Mouse (Mus musculus) thymus, adult 18-20 months (tissue): ENCODE measurements around the gene Hoxa3.

ENCODE experiments used
- DNase-seq, 2 experiments: peaks; one replicate each; pipeline ENCODE4 v3.0.0; 2022; ENCODE audit warnings: mixed read lengths in 2 of 2

The Hoxa3 gene

DNA sequence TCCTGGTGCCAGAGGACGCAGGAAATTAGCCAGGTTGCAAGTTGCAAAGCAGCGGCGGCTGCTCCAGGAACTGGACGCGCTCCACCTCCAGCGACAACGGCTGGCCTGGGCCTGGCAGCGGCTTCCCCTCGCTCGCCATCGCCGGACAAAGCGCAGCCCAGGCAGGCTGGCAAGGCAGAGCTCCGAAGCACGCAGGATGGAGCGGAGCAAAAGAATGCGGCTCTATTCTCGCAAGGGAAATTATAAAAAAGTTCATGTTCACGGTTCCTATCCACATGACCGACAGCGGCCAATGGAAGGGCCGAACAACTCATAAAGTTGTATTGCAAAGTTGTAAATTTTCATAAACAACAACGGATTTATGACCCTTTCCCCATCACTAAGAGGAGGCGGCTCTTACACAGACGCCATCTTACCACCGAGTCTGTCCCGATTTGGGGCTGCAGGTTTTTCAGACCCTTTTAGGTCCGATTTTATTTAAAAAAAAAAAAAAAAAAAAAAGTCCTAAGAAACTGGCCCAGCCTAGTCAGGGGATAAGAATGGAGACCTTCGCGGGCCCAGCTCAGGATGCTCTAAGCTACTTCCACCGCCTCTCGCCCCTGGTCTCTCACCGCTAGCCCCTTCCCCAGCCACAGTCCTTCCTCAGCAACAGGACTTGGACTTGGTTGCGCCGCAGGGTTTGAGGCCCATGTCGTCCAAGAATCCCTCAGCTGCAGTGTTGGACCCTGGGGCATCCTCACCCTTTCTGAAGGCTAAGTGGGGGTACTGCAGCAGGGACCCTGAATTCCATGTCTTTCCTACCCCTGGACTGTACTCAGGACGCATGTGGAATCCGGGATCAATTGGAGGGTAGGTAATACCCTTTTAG, at the start of gene Hoxa3, which contains the start of gene Gm28308:
Hoxa3 (minus strand) TSS at position 218 of the 868 bp plus-strand sequence.
Gm28308 (minus strand) TSS at position 221 of the 868 bp plus-strand sequence.
- no peak for DNase-seq

DNA sequence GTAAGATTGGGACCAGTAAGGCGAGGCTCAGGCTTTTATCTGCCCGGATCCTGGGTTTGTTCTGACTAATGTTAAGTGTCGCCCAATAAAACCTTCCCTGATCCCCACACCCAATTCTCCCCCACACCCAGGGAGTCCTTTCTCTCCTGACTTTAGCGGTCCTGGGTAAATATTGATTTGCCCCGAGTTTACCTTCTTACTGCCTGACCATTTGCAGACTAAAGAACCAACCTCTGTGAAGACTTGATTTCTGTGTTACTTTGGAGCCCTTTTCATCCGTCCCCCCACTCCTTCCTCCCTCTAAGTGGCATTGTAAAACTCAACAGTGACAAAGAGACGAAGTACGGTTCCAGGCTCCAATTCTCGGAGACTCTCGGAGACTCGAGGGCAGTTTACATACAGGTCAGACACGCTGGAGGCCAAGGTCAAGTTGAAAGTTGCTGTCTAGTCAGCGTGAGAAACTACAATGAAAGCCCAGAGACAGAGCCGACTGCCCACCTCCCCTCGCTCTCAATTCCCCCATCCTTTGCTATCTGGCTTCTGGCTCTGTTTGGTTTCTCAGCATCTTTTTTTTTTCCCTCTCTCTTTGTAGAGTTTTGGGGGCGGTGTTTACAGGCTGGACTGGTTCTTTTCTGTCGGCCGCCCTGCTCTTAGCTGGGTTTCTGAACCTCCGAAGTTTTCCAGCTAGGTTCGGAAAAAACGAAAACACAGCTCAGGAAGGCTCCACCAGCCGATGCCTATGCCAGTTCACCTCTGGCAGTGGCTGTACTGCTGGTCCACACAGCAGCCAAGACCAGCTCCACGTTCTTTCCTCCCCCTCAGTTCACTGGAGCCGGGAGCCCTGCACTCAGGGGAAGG, 49.6 kb upstream of the Hoxa3 start:
- DNase-seq, result no peak

DNA sequence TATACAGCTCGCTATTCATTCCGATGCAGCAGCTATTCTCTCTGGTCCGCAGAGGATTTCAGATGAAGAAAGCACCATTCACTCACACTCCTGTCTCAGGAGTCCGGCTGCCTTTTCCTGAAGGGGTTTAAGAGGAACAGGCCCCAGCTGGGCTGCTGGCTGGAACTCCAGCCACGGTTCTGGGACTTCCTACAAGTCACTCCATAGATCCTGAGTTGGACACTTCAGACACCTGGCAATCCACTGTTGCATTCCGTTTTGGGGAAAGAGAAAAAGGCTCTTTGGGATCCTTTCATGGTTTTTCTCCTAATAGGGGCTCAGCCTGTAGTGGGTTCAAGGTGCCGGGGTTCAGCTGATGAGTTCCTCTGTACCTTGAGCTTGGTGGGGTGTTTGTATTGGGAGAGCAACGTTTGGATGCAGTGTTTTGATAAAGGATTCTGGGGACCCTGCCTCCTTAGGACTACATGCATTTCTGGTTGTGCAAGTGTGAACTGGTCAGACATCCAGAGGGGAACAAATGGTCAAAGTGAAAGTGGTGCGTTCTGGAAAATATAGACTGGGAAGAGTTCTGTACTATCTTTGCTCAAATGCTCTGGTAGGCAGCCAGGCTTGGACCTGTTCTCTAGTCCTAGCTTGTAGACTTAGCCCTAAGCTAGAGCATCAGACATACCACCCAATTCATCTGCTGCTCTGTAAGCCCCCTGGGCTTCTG, 48.8 kb upstream of the Hoxa3 start:
- DNase-seq, result no peak

DNA sequence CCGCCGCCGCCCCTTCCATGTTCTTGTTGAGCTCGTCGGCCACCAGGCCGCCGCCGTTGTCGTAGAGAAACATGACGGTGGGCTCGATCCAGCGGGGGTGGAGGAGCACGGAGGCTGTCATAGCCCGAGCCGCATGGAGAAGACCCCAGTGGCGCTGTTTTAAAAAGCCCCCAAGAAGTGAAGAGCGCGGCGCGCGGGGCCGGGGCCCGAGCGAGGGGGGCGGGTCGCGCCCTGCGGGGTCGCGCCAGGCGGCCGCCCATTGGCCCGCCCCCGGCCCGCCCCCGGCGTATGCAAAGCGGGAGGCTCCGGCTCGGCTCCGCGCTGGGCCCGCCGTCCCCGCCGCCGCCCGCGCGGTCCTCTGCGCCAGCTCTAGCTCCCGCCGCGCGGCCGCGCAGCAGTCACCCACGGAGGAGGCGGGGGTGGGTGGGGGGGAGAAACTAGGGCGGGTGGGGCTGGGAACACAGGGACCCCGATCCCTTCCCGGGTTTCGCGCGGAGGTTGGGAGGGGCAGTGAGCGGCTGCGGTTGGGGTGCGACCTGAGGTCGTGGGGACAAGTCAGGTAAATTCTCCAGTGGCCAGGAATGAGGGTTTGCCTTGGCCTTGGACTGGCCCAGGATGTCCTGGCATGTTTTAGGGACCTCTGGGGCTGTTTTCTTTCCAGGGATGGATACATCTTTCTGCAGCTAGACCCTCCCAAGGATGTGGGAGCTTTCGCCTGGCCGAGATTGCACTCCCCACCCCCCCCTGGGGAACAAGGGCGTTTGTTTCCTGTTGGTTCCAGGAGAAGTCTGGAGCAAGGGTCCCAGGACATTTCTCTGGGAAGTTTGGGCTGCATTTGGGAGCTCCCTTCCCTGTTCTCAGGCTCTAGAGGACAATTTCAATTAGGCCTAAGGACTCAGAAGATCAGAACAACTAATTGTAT, 47.8 kb upstream of the Hoxa3 start, which contains the start of gene Hoxa13:
Hoxa13 (minus strand) TSS at position 227 of the 922 bp plus-strand sequence.
- no peak for DNase-seq

DNA sequence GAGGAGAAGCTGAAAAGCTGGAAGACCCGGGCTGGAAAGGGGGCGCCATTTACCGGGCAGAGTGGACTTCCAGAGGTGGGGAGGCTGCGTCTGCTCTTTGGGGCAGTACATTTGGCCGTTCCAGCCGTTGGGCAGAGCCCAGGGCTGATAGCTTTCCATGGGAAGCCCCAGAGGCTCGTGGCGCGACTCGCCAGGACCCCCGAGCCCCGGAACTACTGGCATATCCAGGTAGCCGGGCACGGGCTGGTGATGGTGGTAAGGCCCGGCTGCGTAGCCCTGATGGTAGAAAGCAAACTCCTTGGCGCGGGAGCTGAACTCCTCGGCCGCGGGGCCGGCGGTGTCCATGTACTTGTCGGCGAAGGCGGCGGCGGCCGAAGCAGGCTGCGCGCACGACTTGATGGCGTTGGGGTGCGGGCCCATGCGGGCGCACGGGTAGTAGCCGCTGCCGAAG, 46.7 kb upstream of the Hoxa3 start:
- no peak for DNase-seq

DNA sequence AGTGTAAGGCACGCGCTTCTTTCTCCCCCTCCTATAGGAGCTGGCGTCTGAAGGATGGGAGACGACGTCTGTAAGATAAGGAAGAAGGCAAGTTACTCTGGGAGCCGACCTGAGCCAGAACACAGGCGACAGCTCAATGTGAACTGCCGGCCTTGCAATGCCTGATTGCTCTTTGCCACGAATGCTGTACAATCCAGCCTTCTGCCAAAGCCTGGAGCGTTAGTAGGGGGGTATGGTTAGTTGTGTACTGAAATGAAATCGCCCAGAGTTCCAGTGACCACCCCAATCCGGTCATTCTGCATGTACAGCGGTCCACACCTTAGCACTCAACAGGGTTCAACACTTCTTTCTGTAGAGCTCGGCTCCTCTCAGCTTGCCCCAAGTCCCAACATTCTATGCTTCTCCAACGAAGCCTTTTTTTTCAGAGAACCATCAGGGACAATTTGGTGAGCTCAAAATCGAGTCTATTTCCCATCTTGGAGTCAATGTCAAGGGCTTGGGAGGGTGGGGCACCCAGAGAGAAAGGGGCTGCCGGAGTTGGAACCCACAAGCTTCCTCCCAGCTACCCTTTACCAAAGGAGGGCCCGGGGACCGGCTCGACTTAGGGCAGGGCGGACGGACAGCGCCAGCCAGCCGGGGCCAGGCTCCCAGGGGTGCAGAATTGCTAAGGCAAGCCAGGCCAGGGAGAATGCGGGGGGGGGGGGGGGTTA, 46.1 kb upstream of the Hoxa3 start:
- no peak for DNase-seq

DNA sequence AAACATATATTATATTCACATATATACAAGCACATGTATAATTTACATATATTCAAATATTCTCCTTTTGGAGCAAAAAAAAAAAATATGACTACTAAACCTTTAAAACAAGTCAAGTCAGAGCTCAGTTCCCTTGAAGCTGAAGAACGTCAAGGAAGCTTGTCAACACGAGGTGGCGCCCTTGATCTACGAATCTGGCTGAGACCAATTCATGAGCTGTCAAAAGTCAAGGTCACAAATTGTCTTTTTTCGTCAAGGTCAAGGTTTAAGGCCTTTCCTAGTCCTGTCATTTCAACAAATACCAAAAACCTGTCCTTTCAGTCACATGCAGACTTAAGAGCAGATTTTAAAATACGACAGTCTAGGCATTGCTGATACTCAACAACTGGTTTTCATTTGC, 43.8 kb upstream of the Hoxa3 start:
- peak in 1 of 2 experiments; percentile 51 for DNase-seq

DNA sequence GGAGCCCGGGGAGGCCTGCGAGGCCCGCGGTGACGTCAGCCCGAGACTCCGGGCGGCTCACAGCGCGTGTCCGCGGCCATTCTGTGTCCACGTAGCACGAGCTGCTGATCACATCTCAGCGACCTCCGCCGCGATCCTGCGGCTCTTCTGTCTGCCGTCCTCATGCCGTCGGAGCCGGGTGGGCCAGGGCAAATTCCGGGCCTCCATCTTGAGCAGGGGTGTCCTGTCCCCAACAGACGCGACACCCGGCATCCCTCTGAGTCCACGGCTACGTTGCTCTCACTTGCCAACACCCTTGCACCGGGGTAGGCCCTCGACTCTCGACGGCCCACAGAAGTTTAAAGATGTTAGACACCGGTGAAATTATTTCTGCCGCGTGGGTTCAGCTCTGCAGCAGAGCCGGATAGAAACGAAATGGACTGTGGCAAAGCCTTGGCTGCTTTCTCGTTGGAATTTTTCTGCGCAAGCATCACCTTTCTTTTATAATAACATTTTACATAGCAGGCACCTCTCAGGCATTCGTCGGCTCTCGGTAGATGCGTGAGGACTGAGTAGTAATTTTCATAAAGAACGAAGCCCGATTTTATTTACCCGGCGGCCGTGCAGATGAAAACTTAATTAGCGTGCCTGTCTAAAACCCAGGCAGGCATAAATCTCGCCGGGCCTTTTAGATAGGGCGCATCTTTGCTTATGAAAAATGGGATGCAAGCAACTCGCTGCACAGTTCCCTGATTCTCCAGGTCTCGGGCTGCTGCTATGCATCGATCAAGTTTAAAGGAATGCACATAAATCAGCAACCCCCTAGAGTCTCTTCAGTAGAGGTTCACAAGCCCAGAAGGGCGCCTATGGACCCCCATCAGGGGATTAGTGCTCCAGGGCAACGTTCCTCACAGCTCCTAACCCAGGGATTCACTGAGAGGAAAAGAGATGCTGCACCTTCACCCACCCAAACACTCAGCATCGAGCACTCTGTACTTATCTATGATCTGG, 40.7 kb upstream of the Hoxa3 start:
- no peak for DNase-seq

DNA sequence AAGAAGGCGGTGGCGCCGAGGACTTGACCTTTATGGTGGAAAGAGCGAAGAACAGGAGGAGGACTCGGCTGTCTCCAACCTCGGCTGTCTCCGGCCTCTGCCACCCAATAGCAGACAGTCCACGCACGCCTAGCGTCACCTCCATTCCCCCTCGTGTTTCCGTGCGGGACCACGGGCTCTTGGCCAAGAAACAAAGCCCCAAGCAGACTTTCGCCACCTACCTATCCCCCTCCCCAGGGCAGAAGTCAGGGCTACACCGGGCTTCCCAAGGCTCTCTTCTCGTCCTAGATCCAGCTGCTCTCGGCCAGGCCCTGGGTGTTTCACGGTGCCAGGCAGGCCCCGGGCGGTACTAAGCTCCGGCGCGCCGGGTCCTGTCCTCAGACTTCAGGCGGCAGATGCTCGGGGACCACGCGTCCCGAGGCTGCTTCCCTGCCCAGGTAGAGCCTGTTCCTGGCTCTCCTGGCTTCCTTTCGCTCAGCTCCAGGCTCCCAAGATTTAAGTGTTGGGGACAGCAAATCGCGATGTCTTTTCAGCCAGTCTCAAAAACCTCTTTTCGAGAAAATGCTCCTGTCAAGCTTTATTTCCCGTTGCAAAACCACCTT, 39.7 kb upstream of the Hoxa3 start:
- no peak for DNase-seq

DNA sequence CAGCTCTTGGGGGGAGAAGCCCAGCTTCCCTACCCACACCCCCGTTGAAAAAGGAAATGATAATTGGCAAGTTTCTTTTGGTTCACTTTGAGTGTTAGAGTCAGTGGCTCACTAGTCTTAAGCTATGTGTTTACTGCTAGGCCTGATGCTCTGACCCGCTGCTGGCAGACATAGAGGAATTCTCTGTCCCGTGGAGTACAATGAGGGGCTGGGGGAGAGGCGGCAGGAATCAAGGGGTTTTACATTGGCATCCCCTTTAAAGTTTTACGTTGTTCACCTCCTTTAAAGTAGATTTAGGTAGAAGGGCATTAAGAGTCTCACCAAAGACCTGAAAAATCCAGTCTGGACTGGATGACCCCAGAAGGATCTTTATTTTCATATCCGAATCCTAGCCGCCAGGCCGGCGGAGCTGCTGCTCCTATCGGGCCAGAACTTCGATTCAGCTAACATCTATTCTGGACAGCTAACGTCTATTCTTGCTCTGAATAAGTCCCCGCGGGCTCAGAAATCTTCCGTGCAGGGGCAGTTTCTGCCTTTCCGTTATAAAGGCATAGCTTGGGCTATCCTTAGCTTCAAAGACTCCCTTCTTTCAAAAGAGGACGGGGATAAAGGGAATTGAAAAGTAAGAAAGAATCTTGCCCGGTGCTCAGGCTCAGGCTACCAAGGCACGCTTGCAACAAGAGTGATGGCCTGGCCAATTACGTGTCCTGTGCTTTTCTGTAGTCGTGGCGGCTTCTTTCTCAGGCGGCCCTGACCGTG, 39.1 kb upstream of the Hoxa3 start:
- DNase-seq, result no peak

DNA sequence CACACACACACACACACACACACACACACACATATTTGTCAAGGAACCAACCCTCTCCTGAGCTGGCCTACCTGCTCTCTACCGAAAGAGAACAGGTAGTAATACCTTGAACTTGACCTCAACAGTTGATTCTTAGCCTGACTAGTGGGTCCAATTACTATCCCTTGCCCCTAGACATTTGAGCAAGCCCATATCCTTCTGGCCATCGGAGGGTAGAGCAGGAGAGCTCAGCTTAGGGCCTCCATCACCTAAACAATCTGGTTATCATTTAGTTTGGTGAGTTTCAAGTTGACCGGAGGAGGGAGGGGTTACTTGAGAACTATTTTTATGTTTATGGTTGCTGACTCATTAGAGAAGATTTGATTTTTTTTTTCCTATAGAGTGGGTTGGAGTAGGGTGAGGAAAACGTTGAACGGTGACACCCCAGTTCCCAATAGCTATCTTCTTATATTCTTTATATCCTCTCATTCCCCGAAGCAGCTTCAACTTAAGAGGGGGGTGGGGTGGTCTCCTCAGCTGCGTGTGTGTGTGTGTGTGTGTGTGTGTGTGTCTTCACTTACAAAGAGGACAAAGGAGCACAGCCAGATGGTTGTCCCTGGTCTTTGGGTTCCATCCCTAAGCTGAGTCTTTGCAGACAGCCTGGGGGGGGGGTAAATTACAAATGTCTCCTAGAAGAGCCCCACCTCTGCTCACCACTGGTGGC, 38.2 kb upstream of the Hoxa3 start:
- DNase-seq, result no peak

DNA sequence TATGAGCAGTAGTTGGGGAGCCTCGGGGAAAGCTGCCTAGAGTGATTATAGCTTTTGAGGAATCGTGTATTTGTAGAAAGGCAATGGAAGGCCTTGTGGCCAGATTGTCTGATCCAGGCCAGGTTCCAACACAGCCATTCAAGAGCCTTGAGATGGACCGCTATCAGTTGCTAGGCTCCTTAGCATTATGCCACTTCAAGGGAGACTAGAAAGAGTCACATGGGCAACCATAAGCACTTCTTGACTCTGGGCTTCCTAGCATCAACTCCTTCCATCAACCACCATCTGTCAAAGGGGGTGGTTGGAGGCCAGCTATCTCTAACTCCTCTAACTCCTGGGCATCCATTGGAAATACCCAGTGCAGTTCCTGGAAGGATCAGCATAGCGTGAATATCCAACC, 36.7 kb upstream of the Hoxa3 start:
- DNase-seq, result no peak

DNA sequence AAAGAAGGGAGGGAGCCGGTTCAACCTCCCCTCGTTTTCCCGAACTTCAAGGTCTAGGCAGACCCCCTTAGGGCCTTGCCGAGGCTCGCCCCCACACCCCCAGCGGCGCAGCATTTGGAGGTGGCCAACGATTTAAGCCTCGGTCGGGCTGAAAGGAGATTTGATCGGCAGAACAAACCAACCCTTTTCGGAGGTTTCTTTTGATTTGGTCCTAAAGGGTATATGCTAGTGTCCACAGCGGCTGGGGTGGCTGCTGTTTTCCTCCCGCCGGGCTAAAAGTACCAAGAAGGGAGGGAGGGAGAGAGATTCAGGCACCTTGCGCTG, 36.2 kb upstream of the Hoxa3 start:
- DNase-seq, result no peak

DNA sequence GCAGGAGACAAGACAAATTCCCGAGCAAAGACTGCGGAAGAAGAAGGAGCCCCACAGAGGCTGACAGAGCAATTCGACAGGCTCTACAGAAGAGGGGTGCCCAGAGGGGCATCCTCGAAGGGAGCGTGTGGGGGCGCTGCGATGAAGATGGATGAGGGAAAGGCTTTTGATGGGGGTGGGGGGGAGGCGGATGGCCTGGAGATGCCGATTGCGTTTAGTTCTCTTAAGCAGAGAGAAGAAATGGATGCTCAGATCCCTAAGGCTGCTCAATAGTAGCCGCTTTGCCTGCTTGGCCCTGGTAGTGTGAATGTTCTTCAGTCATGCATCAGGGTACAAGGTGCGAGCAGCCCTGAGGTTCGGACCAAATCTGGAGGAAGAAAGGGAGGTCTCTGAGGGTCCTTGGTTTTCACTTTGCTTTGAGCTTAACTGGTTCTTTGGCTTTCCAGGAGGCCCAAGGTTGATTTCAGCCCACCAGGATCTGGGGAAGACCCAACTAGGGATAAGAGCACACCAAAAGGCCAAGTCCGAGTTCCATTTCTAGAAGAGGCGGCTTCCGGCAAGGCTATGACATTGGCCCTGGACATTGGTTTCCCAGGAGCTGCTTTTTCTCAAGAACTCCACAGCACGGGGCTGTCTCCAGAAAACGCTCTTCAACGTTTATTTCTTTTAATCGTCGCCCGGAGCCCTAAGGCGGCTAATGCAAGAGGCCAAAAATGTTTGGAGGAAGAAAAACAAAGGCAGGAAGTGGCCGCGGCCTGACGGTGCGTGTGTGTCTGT, 35.7 kb upstream of the Hoxa3 start:
- DNase-seq, result no peak

DNA sequence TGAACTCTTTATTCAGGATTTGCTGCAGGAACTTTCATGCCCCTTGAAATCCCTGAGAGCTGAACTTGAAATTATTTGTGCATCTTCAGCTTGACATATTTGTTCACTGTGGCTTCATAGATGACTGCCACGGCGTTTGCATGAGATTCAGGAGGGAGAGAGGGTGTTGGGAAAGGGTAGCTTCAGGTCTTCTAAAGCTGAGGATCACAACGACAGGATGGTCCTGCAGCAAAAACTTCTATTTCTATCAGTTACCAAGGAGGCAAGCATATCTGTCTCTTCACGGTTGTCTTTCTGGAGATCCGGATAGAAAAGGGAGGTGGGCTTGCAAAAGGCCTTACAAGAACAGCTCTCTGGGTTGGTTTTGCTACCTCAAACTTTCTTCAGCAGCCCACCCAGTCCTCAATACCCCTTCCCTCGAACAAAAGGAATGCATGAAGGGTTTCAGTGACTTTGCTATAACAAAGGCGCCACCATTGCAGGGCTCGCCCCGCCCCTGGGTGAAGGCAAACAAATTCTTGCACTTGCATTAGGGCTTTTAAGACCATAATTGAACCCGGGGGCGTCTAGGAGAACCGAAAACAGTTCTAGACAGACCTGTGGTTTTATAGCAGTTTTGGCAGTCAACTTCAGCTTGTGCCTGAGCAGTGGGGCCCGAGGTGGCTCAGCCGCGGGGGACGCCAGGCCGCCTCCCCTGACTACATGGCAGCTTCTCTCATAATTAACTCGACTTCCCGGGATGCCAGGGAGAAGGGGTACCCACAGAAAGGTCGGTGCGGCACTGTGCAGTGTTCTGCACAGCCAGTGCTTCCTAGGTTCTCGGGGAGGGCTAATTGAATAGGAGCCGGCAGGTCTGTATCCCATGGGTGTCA, 34.9 kb upstream of the Hoxa3 start:
- DNase-seq, result no peak

DNA sequence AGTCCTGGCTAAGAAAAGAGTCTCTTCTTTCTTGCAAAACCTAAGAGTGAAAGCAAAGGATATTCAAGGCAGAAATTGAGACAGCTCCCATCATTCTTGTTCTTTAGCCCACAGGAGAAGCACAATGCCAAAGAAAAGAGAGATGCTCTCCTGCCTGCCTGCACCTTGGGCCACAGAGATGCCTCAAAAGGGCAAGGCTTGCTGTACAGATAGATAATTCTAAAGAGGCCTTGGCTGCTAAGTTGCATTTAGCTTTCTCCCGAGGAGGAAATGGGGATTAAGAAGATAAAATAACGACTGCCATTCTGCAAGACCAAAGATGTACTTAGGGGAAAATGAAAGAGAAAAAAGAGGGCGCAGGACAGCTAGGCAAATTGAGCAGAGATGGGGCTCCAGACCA, 33.8 kb upstream of the Hoxa3 start:
- no peak for DNase-seq
